Mouse (Mus musculus) lung, postnatal 0 days (tissue): ENCODE results near the gene Cfap77. TPM values are rescaled to one million over a fixed set of nuclear protein-coding genes. Genes with fewer than 3 reads are reported as not detected.
"Not testable (repeated sequence)": the region's sequence is repeated elsewhere in the genome, so short reads cannot be mapped to it uniquely, and the experiment has no call there.

Experiments
- ATAC-seq: fragments of 200-750 bp; cut with Nextera tagmentation; 2 replicates; pipeline ENCODE4 v1.8.0; 2017; ENCODE audit warnings: moderate library complexity
- DNase-seq: peaks from one replicate; pipeline ENCODE4 v3.0.0-alpha.2; 2016; ENCODE audit warnings: low spot score
- H3K27ac ChIP-seq: fragments of 300-500 bp; sonication (generic); 2 replicates; pipeline ENCODE4 v1.5.1; 2014; ENCODE audit warnings: antibody characterized with exemption, mild to moderate bottlenecking, low read length, mixed read lengths
- H3K27me3 ChIP-seq: fragments of 300-500 bp; sonication (generic); replicated peaks from 2 replicates; pipeline ENCODE4 v1.6.1; 2014; ENCODE audit warnings: low read length, mixed read lengths; ENCODE audit not compliant: insufficient read depth
- H3K36me3 ChIP-seq: fragments of 300-500 bp; sonication (generic); 2 replicates; pipeline ENCODE4 v1.6.1; 2014; ENCODE audit warnings: low read length, mixed read lengths; ENCODE audit not compliant: insufficient read depth
- H3K4me1 ChIP-seq: fragments of 300-500 bp; sonication (generic); 2 replicates; pipeline ENCODE4 v1.6.1; 2014; ENCODE audit warnings: antibody characterized with exemption, low read depth, low read length, mixed read lengths; ENCODE audit not compliant: insufficient read depth
- H3K4me2 ChIP-seq: fragments of 300-500 bp; sonication (generic); replicated peaks from 2 replicates; pipeline ENCODE4 v1.6.1; 2014; ENCODE audit warnings: low read depth, mild to moderate bottlenecking, low read length, moderate library complexity, mixed read lengths
- H3K4me3 ChIP-seq: fragments of 300-500 bp; sonication (generic); 2 replicates; pipeline ENCODE4 v1.5.1; 2014; ENCODE audit warnings: low read depth, low read length
- H3K9ac ChIP-seq: fragments of 300-500 bp; sonication (generic); replicated peaks from 2 replicates; pipeline ENCODE4 v1.6.1; 2014; ENCODE audit warnings: low read depth, mild to moderate bottlenecking
- H3K9me3 ChIP-seq: fragments of 300-500 bp; sonication (generic); 2 replicates; pipeline ENCODE4 v1.6.1; 2016; ENCODE audit warnings: low read length, mixed read lengths
- CTCF ChIP-seq: IDR thresholded peaks from 2 replicates; pipeline ENCODE4 v1.5.1; 2016; ENCODE audit warnings: antibody characterized with exemption, mild to moderate bottlenecking
- EP300 ChIP-seq: IDR thresholded peaks from 2 replicates; pipeline ENCODE4 v1.6.1; 2016; ENCODE audit warnings: antibody characterized with exemption, mild to moderate bottlenecking, control low read depth
- WGBS: fragments of 180-500 bp; shearing (Covaris S2); extraction: QIAGEN DNeasy Blood & Tissue Kit; methylation state at CpG from one replicate; pipeline ENCODE4 v1.1.7; 2014; 5-methylcytosine and 5-hydroxymethylcytosine counted together
- polyA plus RNA-seq: library from polyadenylated mRNA; unstranded; fragments of >200 nt; fragmentation: Nextera tagmentation; extraction: Ambion mirVana; gene quantifications from 2 replicates; pipeline ENCODE4 v1.2.1, GENCODE M21; 2015

Cfap77 gene
- polyA plus RNA-seq, 1 experiment from 2014 or later = 1.2 TPM

GRCm38 (mm10) chr2:29097465-29097864, 42.6 kb upstream of the Cfap77 start:
- Histone ChIP-seq H3K4me3 (no peak overlapping the region), H3K27me3 (no peaks in the 10 kb centered on the region), H3K36me3 (no peaks in the 10 kb centered on the region), H3K9ac (no peak overlapping the region), H3K4me2 (no peak overlapping the region), H3K4me1 (no peaks in the 10 kb centered on the region), H3K27ac (no peak overlapping the region), H3K9me3 (no peaks in the 10 kb centered on the region)
- 75% methylated on average over 3 of the region's 3 CpGs for WGBS
- ATAC-seq = no peak
- TF ChIP-seq CTCF = no peak
- TF ChIP-seq EP300 = no peak
- no peak for DNase-seq

GRCm38 (mm10) chr2:29096751-29097150, 41.9 kb upstream of the Cfap77 start:
- no peaks in the 10 kb centered on the region for H3K36me3 ChIP-seq
- no peak for TF ChIP-seq CTCF
- no peak for TF ChIP-seq EP300
- H3K27me3 ChIP-seq = no peaks in the 10 kb centered on the region
- no peak overlapping the region for H3K4me3 ChIP-seq
- no peak overlapping the region for H3K9ac ChIP-seq
- no peak for ATAC-seq
- DNase-seq = no peak
- no peak overlapping the region for H3K4me2 ChIP-seq
- no peaks in the 10 kb centered on the region for H3K9me3 ChIP-seq
- WGBS = 68% methylated on average over 4 of the region's 4 CpGs
- H3K27ac ChIP-seq = no peak overlapping the region
- no peaks in the 10 kb centered on the region for H3K4me1 ChIP-seq

GRCm38 (mm10) chr2:29095674-29096073, 40.8 kb upstream of the Cfap77 start:
- TF ChIP-seq EP300 = no peak
- TF ChIP-seq CTCF = no peak
- Histone ChIP-seq H3K4me2 (no peak overlapping the region), H3K27ac (no peak overlapping the region), H3K27me3 (no peaks in the 10 kb centered on the region), H3K9me3 (no peaks in the 10 kb centered on the region), H3K4me3 (no peak overlapping the region), H3K4me1 (no peaks in the 10 kb centered on the region), H3K9ac (no peak overlapping the region), H3K36me3 (no peaks in the 10 kb centered on the region)
- 82% methylated on average over 8 of the region's 8 CpGs for WGBS
- ATAC-seq (no peak), DNase-seq (no peak)

GRCm38 (mm10) chr2:29089276-29089675, 34.4 kb upstream of the Cfap77 start:
- H3K9me3 ChIP-seq, H3K27me3 ChIP-seq, DNase-seq, H3K4me1 ChIP-seq, H3K4me2 ChIP-seq, H3K27ac ChIP-seq, H3K9ac ChIP-seq, ATAC-seq, H3K4me3 ChIP-seq: not testable (repeated sequence)
- H3K36me3 ChIP-seq = peaks cover 18% of the 10 kb centered on the region
- WGBS = 80% methylated on average over 6 of the region's 6 CpGs

GRCm38 (mm10) chr2:29086026-29086425, 31.2 kb upstream of the Cfap77 start:
- Histone ChIP-seq H3K27me3 (no peaks in the 10 kb centered on the region), H3K9me3 (no peaks in the 10 kb centered on the region), H3K9ac (no peak overlapping the region), H3K27ac (no peak overlapping the region), H3K4me2 (no peak overlapping the region), H3K4me1 (no peaks in the 10 kb centered on the region), H3K36me3 (peaks cover 41% of the 10 kb centered on the region), H3K4me3 (no peak overlapping the region)
- DNase-seq = no peak
- TF ChIP-seq EP300 (no peak), CTCF (no peak)
- ATAC-seq = no peak
- WGBS = 97% methylated on average over 7 of the region's 7 CpGs

GRCm38 (mm10) chr2:29081965-29082364, 27.1 kb upstream of the Cfap77 start:
- no peak for ATAC-seq
- no peak overlapping the region for H3K4me2 ChIP-seq
- no peaks in the 10 kb centered on the region for H3K9me3 ChIP-seq
- DNase-seq = no peak
- peaks cover 62% of the 10 kb centered on the region for H3K36me3 ChIP-seq
- peak; percentile 15; the same call in 1 of the 2 replicates for TF ChIP-seq CTCF
- no peak for TF ChIP-seq EP300
- H3K9ac ChIP-seq = no peak overlapping the region
- no peak overlapping the region for H3K4me3 ChIP-seq
- H3K4me1 ChIP-seq = no peaks in the 10 kb centered on the region
- no peak overlapping the region for H3K27ac ChIP-seq
- no peaks in the 10 kb centered on the region for H3K27me3 ChIP-seq
- 72% methylated on average over 3 of the region's 3 CpGs for WGBS

- no peak for DNase-seq
- no peak overlapping the region for H3K27ac ChIP-seq
- no peaks in the 10 kb centered on the region for H3K4me1 ChIP-seq
- H3K36me3 ChIP-seq = peaks cover 44% of the 10 kb centered on the region
- no peak overlapping the region for H3K4me2 ChIP-seq
- ATAC-seq = no peak
- 89% methylated on average over 2 of the region's 2 CpGs for WGBS
- H3K9me3 ChIP-seq = no peaks in the 10 kb centered on the region
- no peak overlapping the region for H3K9ac ChIP-seq
- H3K4me3 ChIP-seq = no peak overlapping the region
- TF ChIP-seq CTCF = no peak
- TF ChIP-seq EP300 = no peak
- no peaks in the 10 kb centered on the region for H3K27me3 ChIP-seq
Observed at GRCm38 (mm10) chr2:29076226-29076625, 21.4 kb upstream of the Cfap77 start.
